8 mouse cellular contexts compared by ENCODE assay signal in genomic region chr10:53580621-53581081, GRCm38 (mm10). TPM values are rescaled to one million over a fixed set of nuclear protein-coding genes. Genes with fewer than 3 reads are reported as not detected.
DNase-seq lines count a peak whose midpoint lies in the region; ATAC-seq lines count a peak whose summit lies in the region.

No protein-coding gene starts in this region.

- H3K4me1 ChIP-seq in hindbrain, embryonic 13.5 days (replicated peaks) = peaks cover 14% of the 10 kb centered on the region

- no peaks in the 10 kb centered on the region for H3K9me3 ChIP-seq in hindbrain, embryonic 13.5 days

- no peaks in the 10 kb centered on the region for H3K36me3 ChIP-seq in hindbrain, embryonic 13.5 days

- peak overlapping the region; percentile 63 for H3K9ac ChIP-seq in hindbrain, embryonic 13.5 days

- peak overlapping the region; percentile 36 for H3K4me3 ChIP-seq in hindbrain, embryonic 13.5 days

- no peaks in the 10 kb centered on the region for H3K27me3 ChIP-seq in hindbrain, embryonic 13.5 days

- WGBS in hindbrain, embryonic 13.5 days = 18% methylated on average over 14 of the region's 14 CpGs

- DNase-seq in adrenal gland, adult 18-20 months (ENCODE audit: low spot score in 2 of 2) = peak; percentile 41 to 57
- peak; percentile 35 for DNase-seq in gastrocnemius, adult 18-20 months (ENCODE audit: low spot score)
- peak; percentile 21 to 27 for DNase-seq in layer of hippocampus, postnatal 36 days
- peak; percentile 75 for DNase-seq in lung, postnatal 10 days
- peak; percentile 77 for DNase-seq in retina, postnatal 1 day
- no peak for DNase-seq in c-Kit-positive CD71-positive TER-119-positive erythroid progenitor cells, embryonic 14.5 days (ENCODE audit: low spot score)

- no peak overlapping the region for H3K27ac ChIP-seq in hindbrain, embryonic 13.5 days

- peak overlapping the region; percentile 58 for H3K4me2 ChIP-seq in hindbrain, embryonic 13.5 days

- peak; percentile 86 for ATAC-seq in common myeloid progenitor, adult 5-6 weeks (replicated peaks; ENCODE audit: low read depth, poor library complexity, severe bottlenecking)
- peak; percentile 92 for ATAC-seq in hindbrain, embryonic 13.5 days (ENCODE audit: low FRiP score)

RNA-seq across cellular contexts. Expression of gene Asf1a, which starts 15.9 kb away (rescaled TPM):
- 10 to 100 TPM; 27.2 to 29.9 TPM for total RNA-seq in adrenal gland, adult 18-20 months (2021)
- total RNA-seq in common myeloid progenitor, adult 5-6 weeks (2017) = 97.1 and 98.4 TPM in 2 replicates
- 10 to 100 TPM; 22.1 to 26.2 TPM for total RNA-seq in gastrocnemius, adult 18-20 months (2021)
- 92.5 and 95.1 TPM in 2 replicates for polyA plus RNA-seq in hindbrain, embryonic 13.5 days (2015; fragmentation: Nextera tagmentation; extraction: Ambion mirVana)
- total RNA-seq in layer of hippocampus, postnatal 36 days (2021) = 10 to 100 TPM; 22.9 to 30.4 TPM

RNA-seq across cellular contexts. Expression of gene Mcm9, which starts 49.6 kb away (rescaled TPM):
- 1 to 10 TPM; 5.9 to 8.2 TPM for total RNA-seq in adrenal gland, adult 18-20 months (2021)
- total RNA-seq in common myeloid progenitor, adult 5-6 weeks (2017) = 24.2 and 30.6 TPM in 2 replicates
- 1 to 10 TPM in 1 of 2 experiments, under 1 TPM in 1; 0.52 to 1.2 TPM for total RNA-seq in gastrocnemius, adult 18-20 months (2021)
- 7.3 and 7.6 TPM in 2 replicates for polyA plus RNA-seq in hindbrain, embryonic 13.5 days (2015; fragmentation: Nextera tagmentation; extraction: Ambion mirVana)
- 1 to 10 TPM; 4.7 to 6.2 TPM for total RNA-seq in layer of hippocampus, postnatal 36 days (2021)
